Mouse (Mus musculus) lung, postnatal 14 days (tissue): ENCODE data around the gene Dchs2.

Source experiments
- DNase-seq: peaks from one replicate; pipeline ENCODE4 v3.0.0; 2021

The Dchs2 gene

DNA sequence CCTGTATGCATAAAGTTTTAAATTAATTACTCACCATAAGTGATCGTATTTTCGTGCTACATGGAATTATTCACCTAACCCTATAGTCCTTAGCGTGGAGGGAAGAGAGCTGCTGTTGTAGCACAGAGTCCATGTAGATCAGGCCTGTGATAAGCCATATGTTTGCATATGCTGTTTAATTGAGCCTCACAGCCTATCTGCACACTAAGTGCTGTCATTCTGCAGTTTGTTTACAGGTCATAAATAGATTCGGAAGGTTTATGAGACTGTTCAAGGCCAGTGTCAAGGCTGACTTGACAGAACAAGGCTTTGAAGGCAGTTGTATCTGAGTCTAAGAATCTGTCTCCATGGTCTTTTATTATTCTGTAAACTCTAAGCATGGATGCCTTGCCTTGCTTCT, 138.3 kb downstream of the Dchs2 start:
- DNase-seq = no peak

DNA sequence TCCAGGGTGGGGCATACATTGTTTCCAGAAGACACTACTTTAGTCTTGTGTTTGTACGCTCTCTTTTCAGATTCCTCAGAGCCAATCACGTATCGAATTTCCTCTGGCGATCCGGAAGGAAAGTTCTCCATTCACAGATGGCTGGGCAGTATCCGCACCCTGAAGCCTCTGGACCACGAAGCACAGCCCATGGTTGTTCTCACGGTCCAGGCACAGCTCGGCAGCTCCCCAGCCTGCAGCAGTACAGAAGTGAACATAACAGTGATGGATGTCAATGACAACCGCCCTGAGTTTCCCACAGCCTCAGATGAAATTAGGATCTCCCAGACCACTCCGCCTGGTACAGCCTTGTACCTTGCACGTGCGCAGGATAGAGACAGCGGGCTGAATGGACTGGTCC, 142.5 kb downstream of the Dchs2 start:
- DNase-seq = no peak

GRCm38 (mm10) chr3:83270982-83271381, 143.2 kb downstream of the Dchs2 start:
- DNase-seq = no peak

GRCm38 (mm10) chr3:83273555-83274244, 146.0 kb downstream of the Dchs2 start:
- peak; percentile 80 for DNase-seq

GRCm38 (mm10) chr3:83275703-83276102, 148.0 kb downstream of the Dchs2 start:
- DNase-seq = no peak

- no peak for DNase-seq
These were observed 156.1 kb downstream of the Dchs2 start for GRCm38 (mm10) chr3:83283882-83284281.

DNA sequence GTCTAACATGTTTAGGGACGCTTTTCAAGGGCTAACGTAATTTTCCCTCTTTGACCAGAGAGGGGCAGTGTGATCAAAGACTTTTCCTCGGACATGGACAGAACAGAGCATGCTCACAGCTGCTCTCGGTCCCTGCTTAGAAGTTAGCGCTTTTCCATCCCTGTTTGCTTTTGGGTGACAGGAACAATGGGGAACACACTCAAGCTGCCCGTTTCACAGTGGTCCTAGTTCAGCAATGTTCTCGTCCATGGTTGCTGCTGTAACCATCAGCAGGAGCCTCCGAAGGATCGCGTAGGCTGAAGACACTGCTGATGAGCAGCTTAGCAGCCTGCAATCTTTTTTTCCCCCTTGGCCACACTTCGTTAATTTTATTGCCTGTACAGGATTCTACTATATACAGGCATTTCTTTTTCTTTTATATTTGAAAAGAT, 159.2 kb downstream of the Dchs2 start:
- DNase-seq = peak; percentile 47

- no peak for DNase-seq
These were observed 160.5 kb downstream of the Dchs2 start for GRCm38 (mm10) chr3:83288118-83288840.

GRCm38 (mm10) chr3:83290482-83290881, 162.7 kb downstream of the Dchs2 start:
- no peak for DNase-seq

- DNase-seq = no peak
These were observed 163.2 kb downstream of the Dchs2 start for GRCm38 (mm10) chr3:83290953-83291352.

GRCm38 (mm10) chr3:83299783-83300382, 172.1 kb downstream of the Dchs2 start:
- no peak for DNase-seq

GRCm38 (mm10) chr3:83303876-83304275, 176.1 kb downstream of the Dchs2 start:
- no peak for DNase-seq

DNA sequence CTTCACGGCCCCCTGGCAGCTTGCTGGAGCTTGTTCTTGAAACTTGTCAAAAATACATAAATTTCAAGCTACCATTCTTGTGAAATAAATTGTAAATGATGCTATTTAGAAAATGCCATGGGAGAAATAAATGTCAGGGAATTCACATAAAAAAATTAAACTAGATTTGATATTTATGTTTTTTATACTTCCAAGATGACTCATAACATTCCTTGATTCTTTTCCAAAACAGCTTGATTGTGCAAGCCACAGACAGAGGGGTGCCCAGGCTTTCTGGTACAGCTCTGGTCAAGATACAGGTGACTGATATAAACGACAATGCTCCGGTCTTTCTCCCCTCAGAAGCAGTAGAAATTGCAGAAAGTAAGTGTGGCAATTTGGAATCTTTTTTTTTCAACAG, 218.2 kb downstream of the Dchs2 start:
- no peak for DNase-seq

GRCm38 (mm10) chr3:83368500-83369068, 240.8 kb downstream of the Dchs2 start:
- DNase-seq = no peak

GRCm38 (mm10) chr3:83369871-83370270, 242.1 kb downstream of the Dchs2 start:
- DNase-seq = no peak

DNA sequence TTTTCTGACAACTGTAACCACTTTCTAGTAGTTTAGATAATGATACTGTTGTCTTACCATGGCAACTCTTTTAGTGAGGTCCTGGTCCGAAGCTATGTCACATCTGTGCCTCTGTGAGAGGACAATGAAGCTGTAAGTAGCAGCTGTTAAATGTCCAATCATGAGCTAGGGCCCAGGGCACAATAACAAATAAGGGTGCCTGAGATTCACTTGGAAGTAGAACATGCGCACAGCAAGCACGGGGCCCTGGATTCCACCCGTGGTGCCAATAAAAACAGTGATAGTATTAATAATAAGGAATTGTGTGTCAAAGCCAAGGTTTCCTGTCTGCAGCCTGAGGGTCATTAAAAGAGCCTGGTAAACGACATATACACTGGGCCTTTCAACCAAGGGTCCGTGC, 246.6 kb downstream of the Dchs2 start:
- DNase-seq = no peak

- DNase-seq = no peak
These were observed 249.1 kb downstream of the Dchs2 start for GRCm38 (mm10) chr3:83376834-83377233.
